Mouse (Mus musculus) intestine, embryonic 14.5 days (tissue): ENCODE results near the gene Tada3. TPM values are rescaled to one million over a fixed set of nuclear protein-coding genes. Genes with fewer than 3 reads are reported as not detected.

ENCODE experiments used
- ATAC-seq: fragments of 200-750 bp; cut with Nextera tagmentation; replicated peaks from 2 replicates; pipeline ENCODE4 v1.8.0; 2017; ENCODE audit warnings: low read depth, moderate number of reproducible peaks, moderate TSS enrichment, moderate library complexity; ENCODE audit not compliant: low FRiP score, low TSS enrichment
- DNase-seq: peaks from one replicate; pipeline ENCODE4 v3.0.0-alpha.2; 2018; ENCODE audit warnings: low spot score
- H3K27ac ChIP-seq: fragments of 300-500 bp; sonication (generic); 2 replicates; pipeline ENCODE4 v1.5.1; 2014; ENCODE audit warnings: low read depth, mild to moderate bottlenecking, control low read depth
- H3K27me3 ChIP-seq: fragments of 300-500 bp; sonication (generic); replicated peaks from 2 replicates; pipeline ENCODE4 v1.6.1; 2014; ENCODE audit warnings: low read length, control low read depth; ENCODE audit not compliant: control insufficient read depth, insufficient read depth
- H3K36me3 ChIP-seq: fragments of 300-500 bp; sonication (generic); 2 replicates; pipeline ENCODE4 v1.6.1; 2014; ENCODE audit warnings: low read length, control low read depth; ENCODE audit not compliant: control insufficient read depth, insufficient read depth
- H3K4me1 ChIP-seq: fragments of 300-500 bp; sonication (generic); replicated peaks from 2 replicates; pipeline ENCODE4 v1.6.1; 2014; ENCODE audit warnings: low read length, control low read depth, mixed read lengths; ENCODE audit not compliant: control insufficient read depth, insufficient read depth
- H3K4me2 ChIP-seq: fragments of 300-500 bp; sonication (generic); 2 replicates; pipeline ENCODE4 v1.6.1; 2014; ENCODE audit warnings: low read length
- H3K4me3 ChIP-seq: fragments of 300-500 bp; sonication (generic); 2 replicates; pipeline ENCODE4 v1.5.1; 2014; ENCODE audit warnings: low read depth, low read length, control low read depth, mixed read lengths
- H3K9ac ChIP-seq: fragments of 300-500 bp; sonication (generic); 2 replicates; pipeline ENCODE4 v1.6.1; 2014; ENCODE audit warnings: mild to moderate bottlenecking, low read length
- H3K9me3 ChIP-seq: fragments of 300-500 bp; sonication (generic); 2 replicates; pipeline ENCODE4 v1.6.1; 2016; ENCODE audit warnings: low read length, control low read depth; ENCODE audit not compliant: control insufficient read depth
- WGBS: fragments of 180-500 bp; shearing (Covaris S2); extraction: QIAGEN DNeasy Blood & Tissue Kit; methylation state at CpG from one replicate; pipeline ENCODE4 v1.1.7; 2014; 5-methylcytosine and 5-hydroxymethylcytosine counted together
- polyA plus RNA-seq: library from polyadenylated mRNA; unstranded; fragments of >200 nt; fragmentation: Nextera tagmentation; extraction: Ambion mirVana; gene quantifications from 2 replicates; pipeline ENCODE4 v1.2.1, GENCODE M21; 2014

The Tada3 gene
- polyA plus RNA-seq, 1 experiment from 2014 or later, result 50.5 TPM

DNA sequence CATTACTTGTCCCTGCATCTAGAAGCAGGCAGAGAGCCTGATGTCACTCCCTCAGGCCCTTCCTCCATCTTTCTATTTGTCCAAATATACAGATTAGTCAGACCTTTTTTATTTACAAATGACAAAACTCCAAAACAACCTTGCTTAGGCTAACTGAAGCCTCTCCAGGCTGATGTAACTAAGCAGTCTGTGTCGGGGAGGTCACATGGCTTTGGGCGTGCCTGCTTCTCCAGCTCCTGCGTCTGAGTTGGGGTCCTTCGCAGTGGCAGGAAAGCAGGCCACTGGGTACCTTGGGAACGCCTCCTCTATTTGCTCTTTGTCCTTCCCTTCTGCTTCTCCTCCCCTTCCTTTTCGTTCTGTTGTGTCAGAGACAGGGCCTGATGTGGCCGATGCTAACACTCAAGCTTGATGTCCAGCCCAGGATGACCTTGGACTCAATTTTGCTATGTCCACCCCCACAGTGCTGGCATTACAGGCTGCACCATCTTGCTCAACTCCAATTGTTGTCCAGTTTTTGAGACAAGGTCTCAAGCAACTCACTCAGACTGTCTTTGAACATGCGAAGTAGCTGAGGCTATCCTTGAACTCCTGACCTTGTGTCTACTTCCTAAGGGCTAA, 13.1 kb downstream of the Tada3 start:
- Histone ChIP-seq H3K9ac (no peak overlapping the region), H3K27ac (no peak overlapping the region), H3K4me3 (no peak overlapping the region), H3K36me3 (peaks cover 32% of the 10 kb centered on the region), H3K4me2 (no peak overlapping the region), H3K4me1 (no peaks in the 10 kb centered on the region), H3K27me3 (no peaks in the 10 kb centered on the region), H3K9me3 (no peaks in the 10 kb centered on the region)
- ATAC-seq (no peak), DNase-seq (no peak)
- 70% methylated on average over 8 of the region's 8 CpGs for whole genome bisulfite sequencing

DNA sequence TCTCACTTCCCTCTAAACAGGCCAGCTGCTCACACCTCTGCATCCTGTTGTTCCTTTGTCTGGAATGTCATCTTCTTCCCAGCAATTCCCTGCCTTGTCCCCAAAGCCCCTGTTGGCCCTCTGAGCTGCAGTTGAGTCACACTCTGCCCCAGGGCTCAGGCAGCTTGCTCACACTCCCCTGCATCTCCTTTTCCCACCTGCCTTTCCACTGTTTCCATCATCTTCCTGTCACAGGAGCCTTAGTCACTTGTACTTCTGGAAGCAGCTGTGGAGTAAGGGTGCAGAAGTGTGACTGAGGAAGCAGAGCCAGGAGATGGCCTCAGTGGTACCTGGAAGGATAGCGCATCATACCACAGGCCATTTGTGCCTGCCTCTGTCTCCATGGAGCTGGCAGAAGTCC, 15.4 kb downstream of the Tada3 start:
- no peaks in the 10 kb centered on the region for H3K9me3 ChIP-seq
- H3K9ac ChIP-seq, result no peak overlapping the region
- DNase-seq, result no peak
- no peaks in the 10 kb centered on the region for H3K27me3 ChIP-seq
- no peak overlapping the region for H3K4me2 ChIP-seq
- WGBS, result 96% methylated on average over 1 of the region's 1 CpGs
- H3K36me3 ChIP-seq, result peaks cover 13% of the 10 kb centered on the region; the same call in 1 of the 2 replicates
- H3K4me3 ChIP-seq, result no peak overlapping the region
- ATAC-seq, result no peak
- H3K27ac ChIP-seq, result no peak overlapping the region
- H3K4me1 ChIP-seq, result no peaks in the 10 kb centered on the region

DNA sequence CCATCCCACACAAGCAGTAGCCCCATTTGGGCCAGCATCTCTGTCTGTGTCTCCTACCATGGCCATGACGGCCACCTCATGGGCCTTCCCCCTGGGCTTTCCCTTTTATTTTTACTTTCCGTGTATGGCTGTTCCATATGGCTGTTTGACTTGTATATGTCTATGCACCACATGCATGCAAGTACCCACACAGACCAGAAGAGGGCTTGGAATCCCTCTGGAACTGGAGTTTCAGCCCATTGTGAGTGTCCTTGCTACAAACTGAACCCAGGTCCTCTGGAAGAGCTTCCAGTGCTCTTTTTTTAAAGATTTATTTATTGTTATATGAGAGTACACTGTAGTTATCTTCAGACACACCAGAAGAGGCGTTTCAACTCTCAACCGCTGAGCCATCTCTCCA, 16.2 kb downstream of the Tada3 start:
- Histone ChIP-seq H3K4me3 (no peak overlapping the region), H3K9ac (no peak overlapping the region), H3K27ac (no peak overlapping the region), H3K4me1 (no peaks in the 10 kb centered on the region), H3K4me2 (no peak overlapping the region), H3K27me3 (no peaks in the 10 kb centered on the region), H3K9me3 (no peaks in the 10 kb centered on the region), H3K36me3 (0 out of 2 replicates have a peak, but pooled peaks cover 6% of the 10 kb centered on the region)
- 77% methylated on average over 4 of the region's 4 CpGs for WGBS
- DNase-seq (no peak), ATAC-seq (no peak)

DNA sequence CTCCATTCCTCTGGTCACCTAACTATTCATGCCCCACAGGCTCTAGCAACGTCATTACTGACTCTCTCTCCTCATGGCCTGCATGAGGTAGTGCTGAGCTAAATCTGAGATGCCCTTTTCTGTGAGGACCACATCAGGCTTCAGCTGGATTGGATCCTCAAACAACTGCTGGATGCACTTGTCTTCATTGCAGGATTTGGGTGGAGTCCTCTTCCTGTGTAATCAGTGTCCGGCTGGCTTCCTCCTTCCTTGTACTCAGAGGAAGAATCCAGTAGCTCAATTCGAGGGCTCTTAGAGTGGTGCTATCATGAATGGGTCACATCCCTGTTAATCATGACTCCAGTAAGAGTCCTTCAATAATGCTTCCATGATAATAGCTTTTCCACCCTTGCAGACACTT, 24.0 kb downstream of the Tada3 start:
- no peak overlapping the region for H3K9ac ChIP-seq
- no peak overlapping the region for H3K4me2 ChIP-seq
- H3K27ac ChIP-seq, result no peak overlapping the region
- no peaks in the 10 kb centered on the region for H3K36me3 ChIP-seq
- ATAC-seq, result no peak
- H3K4me3 ChIP-seq, result no peak overlapping the region
- no peak for DNase-seq
- H3K9me3 ChIP-seq, result no peaks in the 10 kb centered on the region
- H3K4me1 ChIP-seq, result peaks cover 5% of the 10 kb centered on the region; the same call in 1 of the 2 replicates
- 67% methylated on average over 3 of the region's 3 CpGs for WGBS
- no peaks in the 10 kb centered on the region for H3K27me3 ChIP-seq

DNA sequence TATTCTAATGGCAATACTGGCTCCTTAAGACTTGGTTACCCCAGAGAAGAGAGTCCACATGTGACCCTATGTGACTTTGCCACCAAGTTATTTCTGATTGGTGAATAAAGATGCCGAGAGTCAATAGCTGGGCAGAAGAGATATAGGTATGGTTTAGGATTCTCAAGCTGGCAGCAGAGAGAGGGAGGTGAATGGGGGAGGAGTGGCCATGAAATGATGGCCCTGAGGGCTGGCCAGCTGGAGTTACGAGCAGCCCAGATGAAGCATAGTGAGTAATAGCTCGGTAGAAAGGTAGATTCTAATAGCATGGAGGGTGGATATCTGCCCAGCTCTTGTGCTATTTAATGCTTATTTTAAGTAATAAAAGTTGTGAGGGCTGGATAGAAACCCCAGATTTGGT, 24.9 kb downstream of the Tada3 start:
- no peak for DNase-seq
- 70% methylated on average over 3 of the region's 3 CpGs for WGBS

DNA sequence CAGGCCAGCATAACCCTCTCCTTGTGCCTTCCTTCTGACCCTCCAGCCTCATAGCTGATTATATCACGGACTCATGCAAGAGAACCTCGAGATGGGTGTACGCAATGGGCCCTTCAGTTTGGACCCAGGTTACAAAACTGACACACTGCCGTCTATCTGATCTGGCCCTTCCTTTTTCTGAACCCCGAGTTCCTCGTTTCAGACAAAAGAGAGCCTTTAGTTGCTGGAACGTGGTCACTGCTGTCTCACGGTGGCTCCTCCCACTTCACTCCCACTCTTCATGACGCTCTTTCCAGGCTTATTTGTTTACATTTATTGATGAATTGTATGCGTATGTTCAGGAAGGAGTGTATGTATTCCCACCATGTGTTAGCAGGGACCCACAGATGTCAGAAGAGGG, 26.0 kb downstream of the Tada3 start:
- WGBS, result 52% methylated on average over 10 of the region's 10 CpGs
- H3K9ac ChIP-seq, result no peak overlapping the region
- no peaks in the 10 kb centered on the region for H3K9me3 ChIP-seq
- no peak overlapping the region for H3K4me2 ChIP-seq
- ATAC-seq (no peak), DNase-seq (no peak)
- H3K4me3 ChIP-seq, result no peak overlapping the region
- H3K4me1 ChIP-seq, result peaks cover 5% of the 10 kb centered on the region; the same call in 1 of the 2 replicates
- no peaks in the 10 kb centered on the region for H3K36me3 ChIP-seq
- no peaks in the 10 kb centered on the region for H3K27me3 ChIP-seq
- H3K27ac ChIP-seq, result no peak overlapping the region

More for the DNA sequence above, 24.9 kb downstream of the Tada3 start:
- no peak overlapping the region for H3K9ac ChIP-seq
- H3K4me3 ChIP-seq, result no peak overlapping the region
- no peaks in the 10 kb centered on the region for H3K9me3 ChIP-seq
- no peaks in the 10 kb centered on the region for H3K27me3 ChIP-seq
- H3K36me3 ChIP-seq, result no peaks in the 10 kb centered on the region
- H3K27ac ChIP-seq, result no peak overlapping the region
- H3K4me1 ChIP-seq, result peaks cover 5% of the 10 kb centered on the region; the same call in 1 of the 2 replicates
- no peak overlapping the region for H3K4me2 ChIP-seq
- no peak for ATAC-seq

DNA sequence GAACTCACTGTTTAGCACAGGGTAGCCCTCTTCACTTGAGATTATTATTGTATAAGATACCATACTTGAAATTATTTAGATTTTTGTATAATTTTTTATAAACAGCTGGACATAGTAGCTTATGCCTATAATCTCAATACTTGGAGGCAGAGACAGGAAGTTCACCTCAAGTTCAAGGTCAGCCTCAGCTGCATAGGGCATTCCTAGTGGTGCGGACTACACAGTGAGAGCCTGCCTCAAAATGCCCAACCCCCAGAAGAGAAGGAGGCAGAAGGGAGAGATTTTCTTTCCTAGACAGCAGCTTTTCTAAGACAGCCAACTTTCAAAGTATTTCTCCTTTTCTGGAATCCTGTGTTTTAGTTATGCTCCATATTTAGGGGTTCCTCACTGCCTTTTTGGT, 26.5 kb downstream of the Tada3 start:
- Histone ChIP-seq H3K4me3 (no peak overlapping the region), H3K27me3 (no peaks in the 10 kb centered on the region), H3K36me3 (no peaks in the 10 kb centered on the region), H3K9ac (no peak overlapping the region), H3K9me3 (no peaks in the 10 kb centered on the region), H3K27ac (no peak overlapping the region), H3K4me2 (no peak overlapping the region), H3K4me1 (peaks cover 5% of the 10 kb centered on the region; the same call in 1 of the 2 replicates)
- no peak for DNase-seq
- 70% methylated on average over 1 of the region's 1 CpGs for WGBS
- ATAC-seq, result no peak

DNA sequence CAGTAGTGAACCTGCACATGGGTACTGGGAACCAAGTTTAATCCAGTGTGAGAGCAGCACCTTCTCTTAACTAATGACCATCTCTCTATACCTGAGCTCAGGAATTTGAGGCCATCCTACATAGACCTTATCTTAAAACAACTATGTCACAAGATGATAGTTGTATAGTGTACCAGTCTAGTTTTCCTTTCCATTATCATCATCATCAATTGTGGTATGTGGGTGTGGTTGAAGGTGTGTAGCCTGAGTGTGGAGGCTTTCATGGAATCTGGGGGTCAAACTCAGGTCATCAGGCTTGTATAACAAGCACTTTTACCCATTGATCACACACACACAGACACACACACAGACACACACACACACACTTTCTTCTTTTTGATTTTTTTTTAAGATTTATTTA, 27.1 kb downstream of the Tada3 start:
- Histone ChIP-seq H3K27ac (no peak overlapping the region), H3K27me3 (no peaks in the 10 kb centered on the region)
- no peak for ATAC-seq

DNA sequence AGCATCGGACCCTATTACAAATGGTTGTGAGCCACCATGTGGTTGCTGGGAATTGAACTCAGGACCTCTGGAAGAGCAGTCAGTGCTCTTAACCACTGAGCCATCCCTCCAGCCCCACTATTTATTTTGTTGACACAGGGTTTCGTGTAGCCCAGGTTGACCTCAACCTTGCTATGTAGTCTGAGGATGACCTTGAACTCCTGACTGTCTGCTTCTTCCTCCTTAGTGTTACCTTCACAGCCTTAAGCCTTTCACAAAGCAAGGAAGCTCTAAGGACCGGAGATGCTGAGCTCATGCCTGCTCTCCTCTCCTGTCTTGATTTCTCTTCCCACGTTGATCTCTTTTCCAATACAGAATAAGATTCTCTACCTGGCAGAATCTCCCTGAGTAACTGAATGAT, 30.8 kb downstream of the Tada3 start:
- Histone ChIP-seq H3K27me3 (no peaks in the 10 kb centered on the region), H3K27ac (no peak overlapping the region), H3K9me3 (no peaks in the 10 kb centered on the region), H3K36me3 (no peaks in the 10 kb centered on the region), H3K4me2 (no peak overlapping the region), H3K9ac (no peak overlapping the region), H3K4me1 (peaks cover 15% of the 10 kb centered on the region), H3K4me3 (no peak overlapping the region)
- WGBS, result 75% methylated on average over 4 of the region's 4 CpGs
- DNase-seq (no peak), ATAC-seq (no peak)

More for the DNA sequence above, 27.1 kb downstream of the Tada3 start:
- Histone ChIP-seq H3K36me3 (no peaks in the 10 kb centered on the region), H3K4me2 (no peak overlapping the region), H3K4me1 (peaks cover 5% of the 10 kb centered on the region; the same call in 1 of the 2 replicates), H3K9me3 (no peaks in the 10 kb centered on the region), H3K9ac (no peak overlapping the region), H3K4me3 (no peak overlapping the region)
- no peak for DNase-seq
